Mouse (Mus musculus): Measurements from ENCODE around the gene Prcd. TPM values are rescaled to one million over a fixed set of nuclear protein-coding genes. Genes with fewer than 3 reads are reported as not detected.

Prcd gene
- polyA plus RNA-seq, 2 experiments from 2014 or later: not detected

DNA sequence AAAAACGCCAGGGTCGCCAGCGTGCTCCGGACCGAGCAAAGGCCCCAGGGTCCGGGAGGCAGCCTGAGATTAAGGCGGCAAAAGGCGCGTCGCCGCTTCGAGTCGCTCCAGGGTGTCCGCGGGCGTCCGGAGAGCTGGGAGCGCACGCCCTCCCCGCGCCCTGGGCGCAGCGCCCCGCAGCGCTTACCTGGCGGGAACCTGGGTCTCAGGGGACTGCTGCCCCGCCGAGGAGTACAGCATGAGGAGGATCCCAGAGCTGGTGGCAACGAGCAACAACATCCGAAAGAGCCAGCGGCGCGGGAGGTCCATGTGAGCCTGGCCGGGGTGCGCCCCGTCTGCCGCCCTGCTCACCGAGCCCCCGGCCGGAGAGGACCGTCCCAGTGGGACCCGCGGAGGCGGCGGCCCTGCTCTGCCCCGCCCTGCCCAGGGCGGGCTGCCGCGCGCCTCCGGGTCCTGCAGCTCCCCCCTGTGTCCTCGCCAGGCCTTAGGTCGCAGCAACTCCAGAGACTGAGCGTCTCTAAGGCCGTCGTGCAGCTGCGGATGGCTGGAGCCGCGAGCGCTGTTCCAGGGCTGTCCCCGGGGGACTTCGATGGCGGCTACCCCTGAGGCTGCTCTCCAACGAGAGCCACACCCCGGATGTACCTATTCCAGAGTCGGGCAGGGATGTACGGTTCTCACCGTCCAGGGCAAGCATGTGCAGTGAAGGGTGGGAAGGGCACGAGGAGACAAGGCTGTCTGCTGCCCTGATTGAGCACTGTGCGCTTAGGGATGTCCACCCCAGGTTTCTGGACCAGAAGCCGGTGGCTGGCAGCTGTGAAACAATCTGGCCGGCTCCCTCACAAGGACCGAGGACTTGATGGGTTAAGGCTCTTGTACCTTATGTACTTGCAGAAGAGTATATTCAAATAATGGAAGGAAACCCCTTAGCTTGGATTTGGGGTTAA lies 41.2 kb downstream of the Prcd start:
- no peak for ATAC-seq

DNA sequence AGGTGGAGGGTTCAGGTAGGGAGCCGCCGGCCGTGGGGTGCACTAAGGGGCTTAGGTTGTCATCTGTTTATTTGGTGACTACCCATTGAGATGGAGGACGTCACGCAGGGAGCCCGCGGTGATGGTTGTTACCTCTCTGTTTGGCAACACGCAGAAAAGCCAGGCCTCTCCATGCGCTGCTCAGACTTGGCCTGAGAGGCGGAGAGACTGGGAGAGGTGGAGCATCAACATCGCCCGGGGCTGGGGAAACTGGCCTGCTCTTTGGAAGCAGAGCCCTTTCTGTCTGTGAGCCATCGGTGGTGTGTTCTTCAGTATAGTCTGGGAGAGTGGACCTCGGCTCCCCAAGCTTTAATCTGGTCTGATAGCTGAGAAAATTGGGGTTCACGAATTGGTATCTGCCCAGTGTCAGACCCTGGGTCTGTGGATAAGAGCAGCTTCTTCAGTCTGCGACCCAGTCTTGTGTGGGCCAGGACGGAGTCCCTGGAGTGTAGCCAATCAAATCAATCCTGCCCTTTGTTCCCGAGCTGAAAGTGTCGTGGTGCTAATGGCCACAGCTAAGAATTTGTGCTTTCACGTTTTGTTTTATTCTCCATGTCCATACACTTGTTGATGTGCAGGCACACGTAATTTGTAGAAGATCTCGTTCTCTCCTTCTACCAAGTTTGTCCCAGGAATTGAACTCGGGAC lies 42.0 kb downstream of the Prcd start:
- no peak for ATAC-seq

DNA sequence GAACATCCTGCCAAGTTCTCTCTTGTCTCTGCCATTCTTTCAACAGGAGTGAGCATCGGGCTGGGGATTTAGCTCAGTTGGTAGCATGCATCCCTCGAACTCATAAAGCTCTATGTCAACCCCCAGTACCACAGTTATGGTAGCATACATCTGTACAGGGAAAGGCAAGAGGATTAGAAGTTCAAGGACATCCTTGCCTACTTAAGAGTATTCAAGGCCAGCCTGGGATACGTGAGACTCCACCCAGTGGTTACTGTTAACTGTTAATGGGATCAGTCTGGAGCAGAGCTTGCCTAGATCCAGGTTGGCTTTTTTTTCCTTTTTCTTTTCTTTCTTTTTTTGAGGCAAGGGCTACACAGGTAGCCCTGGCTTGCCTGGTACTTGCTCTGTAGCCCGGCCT lies 43.1 kb downstream of the Prcd start:
- no peak for ATAC-seq

DNA sequence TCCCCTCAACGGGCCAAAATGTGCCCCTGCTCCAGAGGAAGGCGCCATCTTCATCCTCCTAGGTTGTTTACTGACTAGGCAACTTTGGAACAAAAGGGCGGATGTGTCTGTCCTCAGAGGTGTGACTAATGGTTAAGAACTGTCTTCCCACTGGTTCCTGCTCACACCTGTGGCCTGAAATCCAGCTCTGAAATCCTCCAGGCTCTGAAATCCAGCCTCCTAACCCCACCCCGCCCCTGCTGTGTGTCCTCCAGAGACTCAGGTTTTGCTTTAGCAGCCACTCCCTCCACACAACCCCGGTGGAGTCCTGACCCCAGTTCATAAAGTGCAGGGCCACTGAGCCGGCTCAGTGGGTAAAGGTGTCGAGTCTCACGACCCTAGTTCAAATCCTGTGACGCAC lies 44.2 kb downstream of the Prcd start:
- ATAC-seq: no peak

DNA sequence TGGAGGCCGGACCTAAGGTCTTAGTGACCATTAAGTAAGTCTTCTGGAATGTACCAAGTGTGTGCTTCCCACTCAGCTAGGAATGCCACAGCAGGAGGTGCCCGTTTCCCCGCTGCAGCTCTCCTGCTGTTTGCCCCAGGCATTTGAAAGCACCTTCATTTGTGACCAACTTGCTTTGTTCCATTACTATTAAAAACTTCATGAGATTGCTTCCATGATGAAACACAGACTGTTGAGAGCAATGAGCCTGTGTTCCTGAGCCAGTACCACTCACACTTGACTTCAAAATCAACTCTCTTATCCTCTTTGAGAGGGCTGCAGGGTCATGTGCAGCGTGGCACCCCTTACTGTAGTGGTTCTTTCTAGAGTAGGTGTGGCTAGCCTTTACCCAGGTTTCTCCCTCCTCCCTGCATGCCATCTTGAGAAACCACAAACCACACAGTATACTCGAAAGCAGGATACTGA lies 48.1 kb downstream of the Prcd start:
- no peak for ATAC-seq

DNA sequence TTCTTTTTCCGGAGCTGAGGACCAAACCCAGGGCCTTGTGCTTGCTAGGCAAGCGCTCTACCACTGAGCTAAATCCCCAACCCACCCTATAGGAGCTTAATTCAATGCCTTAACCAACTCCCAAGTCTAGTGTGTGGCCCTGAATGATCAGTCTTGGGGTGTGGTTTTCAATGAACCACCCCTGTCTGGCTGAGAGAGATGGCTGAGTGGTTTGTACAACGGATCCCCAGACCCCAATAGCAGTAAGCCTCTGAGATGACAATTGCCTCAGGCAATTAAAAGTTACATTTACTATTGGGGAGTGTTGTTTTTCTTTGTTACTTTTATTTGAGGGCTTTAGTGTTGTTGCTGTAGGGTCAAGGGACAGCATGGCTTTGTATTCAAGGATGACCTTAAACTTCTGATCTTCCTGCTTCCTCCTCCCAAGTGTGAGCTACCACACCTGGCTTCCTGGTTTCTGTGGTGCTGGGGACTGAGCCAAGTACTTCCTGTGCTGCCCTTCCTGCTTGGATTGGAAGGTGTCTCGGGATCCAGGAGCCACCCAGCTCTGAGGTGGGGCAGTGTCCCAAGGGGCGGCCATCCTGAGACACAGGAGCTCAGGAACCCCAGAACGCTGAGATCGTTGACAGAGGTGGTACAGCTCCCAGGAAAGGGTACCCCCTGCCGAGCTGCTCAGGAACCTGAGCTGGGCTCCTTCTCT lies 51.2 kb downstream of the Prcd start:
- ATAC-seq: no peak

DNA sequence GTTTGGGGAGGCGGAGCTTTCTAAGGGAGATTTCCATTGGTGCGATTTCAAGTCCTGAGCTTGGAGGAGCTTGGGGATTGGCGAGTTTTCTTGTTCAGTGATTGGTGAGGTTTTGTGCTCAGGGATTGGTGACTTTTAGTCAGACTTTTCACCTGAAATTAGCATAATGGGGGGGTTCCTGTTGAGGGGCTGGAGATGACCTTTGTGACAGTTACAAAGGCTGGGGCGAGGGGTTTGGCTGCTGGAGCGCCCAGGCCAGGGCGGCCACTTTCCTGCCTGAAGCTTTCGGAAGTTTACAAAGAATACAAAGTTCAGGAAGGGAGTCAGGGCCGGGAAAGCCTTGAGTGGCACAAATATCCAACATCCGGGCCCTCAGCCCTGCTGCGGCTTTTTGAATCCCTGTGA lies 51.9 kb downstream of the Prcd start:
- ATAC-seq: no peak

DNA sequence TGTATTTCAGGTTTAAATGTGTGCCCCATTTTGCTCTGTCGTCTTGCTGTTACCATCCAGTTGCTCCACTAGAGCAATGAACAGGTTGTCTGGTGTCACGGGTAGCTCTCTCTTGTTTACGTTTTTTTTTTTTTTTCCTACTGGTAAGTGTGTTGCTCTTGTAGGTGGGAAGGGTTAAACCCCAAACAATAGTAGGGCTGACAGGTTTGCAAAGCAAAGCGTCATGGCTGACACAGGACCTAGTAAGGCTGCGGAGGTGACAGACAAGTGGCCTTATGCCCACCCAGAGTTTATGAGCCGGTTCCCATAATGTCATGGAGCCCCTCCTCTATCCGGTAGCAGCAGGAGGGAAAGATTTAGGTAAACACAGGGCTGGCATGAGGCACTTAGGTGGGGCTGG lies 53.0 kb downstream of the Prcd start:
- ATAC-seq: no peak

DNA sequence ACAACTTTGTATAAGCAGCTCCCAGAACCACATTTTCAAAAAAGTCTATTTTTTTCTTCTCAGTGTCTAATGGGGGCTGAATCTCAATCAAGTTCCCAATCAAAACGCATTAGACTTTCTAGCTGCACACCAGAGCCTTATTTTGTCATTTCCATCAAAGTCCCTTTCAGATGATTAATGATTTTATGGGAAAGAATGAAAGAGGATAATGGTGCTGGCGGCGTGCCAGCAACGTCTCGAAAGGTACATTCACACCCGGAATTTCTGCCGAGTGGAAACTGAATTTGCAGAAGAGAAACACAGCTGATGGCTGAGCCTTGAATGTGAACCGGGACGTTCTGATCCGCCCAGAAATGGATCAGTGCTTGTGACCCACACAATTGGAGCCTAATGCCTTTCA lies 56.8 kb downstream of the Prcd start:
- ATAC-seq: no peak

DNA sequence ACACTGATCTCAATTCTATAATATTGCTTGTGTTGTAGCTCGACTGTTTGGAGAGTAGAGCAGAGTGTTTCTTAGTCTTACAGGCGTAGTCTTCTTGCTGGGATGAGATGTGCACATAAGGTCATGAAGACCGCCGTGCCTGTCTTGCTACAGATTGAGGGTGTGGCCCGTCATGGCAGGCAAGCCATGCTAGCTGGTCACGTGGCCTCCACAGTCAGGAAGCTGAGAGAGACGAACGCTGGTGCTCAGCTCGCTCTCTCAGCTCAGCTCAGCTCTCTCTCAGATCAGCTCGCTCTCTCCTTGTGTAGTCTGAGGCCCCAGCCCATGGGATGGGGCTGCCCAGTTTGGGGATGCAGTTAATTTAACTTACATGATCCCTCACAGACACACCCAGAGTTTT lies 57.5 kb downstream of the Prcd start:
- ATAC-seq: no peak

DNA sequence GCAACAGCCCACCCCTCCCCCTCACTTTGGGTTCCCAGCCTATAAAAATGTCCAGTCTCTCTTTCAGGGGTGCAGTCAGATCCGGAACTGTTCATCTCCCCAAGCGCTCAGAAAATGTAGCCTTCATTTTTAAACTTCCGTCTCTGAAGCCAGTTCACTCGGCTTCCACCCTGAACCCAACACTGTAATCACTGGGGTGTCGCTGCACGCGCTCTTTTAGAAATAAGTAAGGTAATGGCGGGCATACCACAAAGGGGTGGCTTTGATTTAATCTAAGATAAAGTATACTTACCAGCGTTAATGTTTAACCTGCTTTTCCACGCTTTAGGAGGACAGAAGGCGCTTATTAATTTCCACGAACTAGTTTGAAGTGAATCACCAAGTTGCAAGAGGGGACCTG lies 60.7 kb downstream of the Prcd start:
- no peak for ATAC-seq

Other genes with a start within 250 kb of the Prcd start
- 1 to 10 TPM; 6.6 to 6.9 TPM for gene Rnf157, start 240.5 kb upstream of the Prcd start, polyA plus RNA-seq (2017; shearing (Covaris generic))
- gene Ubald2, start 219.4 kb upstream of the Prcd start, polyA plus RNA-seq (2017; shearing (Covaris generic)): 10 to 100 TPM; 13.7 to 15.0 TPM
- not detected for gene Qrich2, start 187.3 kb upstream of the Prcd start, polyA plus RNA-seq (2017; shearing (Covaris generic))
- 10 to 100 TPM; 47.3 to 60.5 TPM for gene Prpsap1, start 159.3 kb upstream of the Prcd start, polyA plus RNA-seq (2017; shearing (Covaris generic))
- not detected for gene Sphk1, start 122.6 kb upstream of the Prcd start, polyA plus RNA-seq (2017; shearing (Covaris generic))
- gene Ube2o, start 72.1 kb upstream of the Prcd start, polyA plus RNA-seq (2017; shearing (Covaris generic)): 1 to 10 TPM; 2.2 TPM
- gene Aanat, start 67.1 kb upstream of the Prcd start, polyA plus RNA-seq (2017; shearing (Covaris generic)): not detected
- 1 to 10 TPM; 4.9 to 5.0 TPM for gene Rhbdf2, start 26.5 kb upstream of the Prcd start, polyA plus RNA-seq (2017; shearing (Covaris generic))
- gene Cygb, start 779 bp downstream of the Prcd start, polyA plus RNA-seq (2017; shearing (Covaris generic)): not detected
- 10 to 100 TPM; 12.6 to 13.9 TPM for gene St6galnac1, start 122.0 kb downstream of the Prcd start, polyA plus RNA-seq (2017; shearing (Covaris generic))
- not detected for gene Mxra7, start 174.5 kb downstream of the Prcd start, polyA plus RNA-seq (2017; shearing (Covaris generic))
- gene Mettl23, start 189.7 kb downstream of the Prcd start, polyA plus RNA-seq (2017; shearing (Covaris generic)): 100 to 1,000 TPM; 105 to 149 TPM
- gene Jmjd6, start 189.9 kb downstream of the Prcd start, polyA plus RNA-seq (2017; shearing (Covaris generic)): 10 to 100 TPM; 50.0 to 55.7 TPM
- gene Mfsd11, start 198.9 kb downstream of the Prcd start, polyA plus RNA-seq (2017; shearing (Covaris generic)): 10 to 100 TPM; 18.9 to 21.1 TPM
- 100 to 1,000 TPM; 256 to 305 TPM for gene Srsf2, start 199.6 kb downstream of the Prcd start, polyA plus RNA-seq (2017; shearing (Covaris generic))